Mouse (Mus musculus) CH12.LX (cell line): Measurements from ENCODE around the gene Lrrfip1. TPM values are rescaled to one million over a fixed set of nuclear protein-coding genes. Genes with fewer than 3 reads are reported as not detected.

ENCODE experiments used
- DNase-seq: peaks from one replicate; pipeline ENCODE4 v3.0.0-alpha.2; 2013; ENCODE audit errors: extremely low read depth
- H3K27ac ChIP-seq: 2 replicates; pipeline ENCODE4 v1.5.1; 2012; ENCODE audit warnings: low read depth, mild to moderate bottlenecking, control low read depth, moderate library complexity; ENCODE audit not compliant: insufficient read depth
- H3K27me3 ChIP-seq: replicated peaks from 2 replicates; pipeline ENCODE3; 2012; ENCODE audit warnings: inconsistent platforms
- H3K36me3 ChIP-seq, 2 experiments: replicated peaks in 1 of 2; 2 replicates each; pipeline versions ENCODE3 to v1.6.1; 2012; ENCODE audit warnings: inconsistent platforms in 1 of 2, low read length in 1 of 2, mild to moderate bottlenecking in 1 of 2, mixed read lengths in 1 of 2, moderate library complexity in 1 of 2; ENCODE audit not compliant: control insufficient read depth in 1 of 2, insufficient read depth in 1 of 2
- H3K4me1 ChIP-seq, 2 experiments: 2 replicates each; pipeline ENCODE4 v1.6.1; 2012; ENCODE audit warnings: inconsistent platforms in 1 of 2, moderate library complexity in 1 of 2; ENCODE audit not compliant: insufficient read depth in 2 of 2, control insufficient read depth in 1 of 2
- H3K4me2 ChIP-seq: 2 replicates; pipeline ENCODE4 v1.6.1; 2012; ENCODE audit warnings: low read depth, mild to moderate bottlenecking, control low read depth; ENCODE audit not compliant: poor library complexity, insufficient read depth, severe bottlenecking
- H3K4me3 ChIP-seq, 3 experiments: fragments of 150-350 bp in 1 of 3; sonication (generic) in 1 of 3; replicated peaks in 1 of 3; 2 replicates each; pipeline versions ENCODE3 to v1.5.1; 2011 to 2012; ENCODE audit warnings: low read depth in 2 of 3, low read length in 2 of 3, mild to moderate bottlenecking in 2 of 3, moderate library complexity in 2 of 3, control low read depth in 1 of 3, improper control_type of control experiment in 1 of 3, inconsistent platforms in 1 of 3, mixed read lengths in 1 of 3; ENCODE audit not compliant: poor library complexity in 1 of 3
- H3K79me2 ChIP-seq: replicated peaks from 2 replicates; pipeline ENCODE4 v1.6.1; 2012; ENCODE audit warnings: mild to moderate bottlenecking, moderate library complexity; ENCODE audit not compliant: control insufficient read depth, poor library complexity, insufficient read depth, severe bottlenecking; ENCODE audit errors: extremely low read depth
- H3K9ac ChIP-seq: 2 replicates; pipeline ENCODE4 v1.6.1; 2012; ENCODE audit warnings: low read depth, mild to moderate bottlenecking, control low read depth, moderate library complexity; ENCODE audit not compliant: insufficient read depth
- H3K9me3 ChIP-seq: replicated peaks from 2 replicates; pipeline ENCODE3; 2012; ENCODE audit warnings: low read length, inconsistent platforms, mixed read lengths
- CHD1 ChIP-seq: IDR thresholded peaks from 2 replicates; pipeline ENCODE4 v1.6.1; 2012; ENCODE audit warnings: low read depth, low read length, improper control_type of control experiment, inconsistent platforms
- CHD2 ChIP-seq: IDR thresholded peaks from 2 replicates; pipeline ENCODE4 v1.6.1; 2011; ENCODE audit warnings: low read length, improper control_type of control experiment
- CTCF ChIP-seq, 2 experiments: IDR thresholded peaks in 1 of 2; conservative IDR thresholded peaks in 1 of 2; 2 replicates each; pipeline ENCODE4 v1.5.1; 2011 to 2012; ENCODE audit warnings: low read depth in 2 of 2, low read length in 2 of 2, improper control_type of control experiment in 1 of 2, inconsistent platforms in 1 of 2, mild to moderate bottlenecking in 1 of 2, moderate library complexity in 1 of 2
- E2F4 ChIP-seq: IDR thresholded peaks from 2 replicates; pipeline ENCODE4 v1.6.1; 2011; ENCODE audit warnings: low read depth, low read length, improper control_type of control experiment; ENCODE audit not compliant: insufficient replicate concordance
- ELF1 ChIP-seq: IDR thresholded peaks from 2 replicates; pipeline ENCODE4 v1.6.1; 2014; ENCODE audit warnings: low read depth, mild to moderate bottlenecking, inconsistent platforms, low read length, improper control_type of control experiment
- ETS1 ChIP-seq: conservative IDR thresholded peaks from 2 replicates; pipeline ENCODE4 v1.6.1; 2012; ENCODE audit warnings: low read depth, mild to moderate bottlenecking, inconsistent platforms, low read length, improper control_type of control experiment, moderate library complexity
- GABPA ChIP-seq: IDR thresholded peaks from 2 replicates; pipeline ENCODE4 v1.6.1; 2012; ENCODE audit warnings: low read depth, low read length, improper control_type of control experiment, inconsistent platforms; ENCODE audit not compliant: insufficient replicate concordance
- HCFC1 ChIP-seq: IDR thresholded peaks from 2 replicates; pipeline ENCODE4 v1.6.1; 2012; ENCODE audit warnings: low read depth, mild to moderate bottlenecking, inconsistent platforms, low read length, improper control_type of control experiment
- JUN ChIP-seq: IDR thresholded peaks from 2 replicates; pipeline ENCODE4 v1.6.1; 2011; ENCODE audit warnings: low read depth, mild to moderate bottlenecking, low read length, improper control_type of control experiment, moderate library complexity; ENCODE audit not compliant: insufficient read depth
- KAT2A ChIP-seq: IDR thresholded peaks from 2 replicates; pipeline ENCODE4 v1.6.1; 2012; ENCODE audit warnings: low read length, improper control_type of control experiment, inconsistent platforms; ENCODE audit not compliant: insufficient replicate concordance
- MAFK ChIP-seq: IDR thresholded peaks from 2 replicates; pipeline ENCODE4 v1.6.1; 2011; ENCODE audit warnings: low read length, improper control_type of control experiment; ENCODE audit not compliant: insufficient replicate concordance
- MAX ChIP-seq: IDR thresholded peaks from 2 replicates; pipeline ENCODE4 v1.6.1; 2011; ENCODE audit warnings: low read length, improper control_type of control experiment
- MAZ ChIP-seq: IDR thresholded peaks from 2 replicates; pipeline ENCODE4 v1.6.1; 2012; ENCODE audit warnings: low read depth, mild to moderate bottlenecking, inconsistent platforms, low read length, improper control_type of control experiment, moderate library complexity
- MXI1 ChIP-seq: IDR thresholded peaks from 2 replicates; pipeline ENCODE4 v1.6.1; 2011; ENCODE audit warnings: mild to moderate bottlenecking, low read depth, low read length, improper control_type of control experiment
- MYC ChIP-seq: IDR thresholded peaks from 2 replicates; pipeline ENCODE4 v1.6.1; 2011; ENCODE audit warnings: low read depth, mild to moderate bottlenecking, improper control_type of control experiment, low read length
- NELFE ChIP-seq: IDR thresholded peaks from 2 replicates; pipeline ENCODE4 v1.6.1; 2011; ENCODE audit warnings: low read depth, low read length, improper control_type of control experiment
- PAX5 ChIP-seq: IDR thresholded peaks from 2 replicates; pipeline ENCODE4 v1.6.1; 2012; ENCODE audit warnings: low read length, inconsistent platforms, mixed read lengths
- POLR2A ChIP-seq: IDR thresholded peaks from 2 replicates; pipeline ENCODE4 v1.6.1; 2011; ENCODE audit warnings: low read depth, mild to moderate bottlenecking, improper control_type of control experiment, low read length
- RAD21 ChIP-seq: IDR thresholded peaks from 2 replicates; pipeline ENCODE4 v1.6.1; 2011; ENCODE audit warnings: low read depth, mild to moderate bottlenecking, low read length, improper control_type of control experiment, moderate library complexity
- RCOR1 ChIP-seq: conservative IDR thresholded peaks from 2 replicates; pipeline ENCODE4 v1.6.1; 2012; ENCODE audit warnings: low read depth, mild to moderate bottlenecking, inconsistent platforms, low read length, improper control_type of control experiment
- SMC3 ChIP-seq: IDR thresholded peaks from 2 replicates; pipeline ENCODE4 v1.6.1; 2011; ENCODE audit warnings: low read depth, low read length, improper control_type of control experiment
- TBP ChIP-seq: conservative IDR thresholded peaks from 2 replicates; pipeline ENCODE4 v1.6.1; 2011; ENCODE audit warnings: low read depth, low read length, improper control_type of control experiment
- TCF12 ChIP-seq: IDR thresholded peaks from 2 replicates; pipeline ENCODE4 v1.6.1; 2014; ENCODE audit warnings: low read depth, mild to moderate bottlenecking, inconsistent platforms, low read length, improper control_type of control experiment
- UBTF ChIP-seq: IDR thresholded peaks from 2 replicates; pipeline ENCODE4 v1.6.1; 2012; ENCODE audit warnings: low read depth, mild to moderate bottlenecking, inconsistent platforms, low read length, improper control_type of control experiment, moderate library complexity
- USF2 ChIP-seq: conservative IDR thresholded peaks from 2 replicates; pipeline ENCODE4 v1.6.1; 2011; ENCODE audit warnings: low read depth, low read length, improper control_type of control experiment
- ZC3H11A ChIP-seq: IDR thresholded peaks from 2 replicates; pipeline ENCODE4 v1.6.1; 2012; ENCODE audit warnings: low read depth, mild to moderate bottlenecking, inconsistent platforms, low read length, improper control_type of control experiment
- ZKSCAN1 ChIP-seq: IDR thresholded peaks from 2 replicates; pipeline ENCODE4 v1.6.1; 2012; ENCODE audit warnings: low read depth, inconsistent platforms, low read length, improper control_type of control experiment, borderline replicate concordance
- ZMIZ1 ChIP-seq: IDR thresholded peaks from 2 replicates; pipeline ENCODE4 v1.6.1; 2012; ENCODE audit warnings: low read depth, mild to moderate bottlenecking, inconsistent platforms, low read length, improper control_type of control experiment
- ZNF384 ChIP-seq: IDR thresholded peaks from 2 replicates; pipeline ENCODE4 v1.6.1; 2012; ENCODE audit warnings: low read depth, low read length, improper control_type of control experiment, inconsistent platforms
- dilution Hi-C: fragments of 300-500 bp; cut with MboI; formaldehyde crosslinking; loops from 2 replicates; pipeline ENCODE4 v1.14.3; 2020; ENCODE audit warnings: low sequenced_read_pairs; ENCODE audit not compliant: extremely low pct_unique_long_range_greater_than_20kb, extremely low pct_ligation_motif_present
- in situ Hi-C: fragments of 300-500 bp; cut with MboI; formaldehyde crosslinking; loops from 3 replicates; pipeline ENCODE4 v1.14.3; 2019; ENCODE audit warnings: low sequenced_read_pairs, low pct_ligation_motif_present, low pct_unique_long_range_greater_than_20kb, mixed read lengths
- polyA plus RNA-seq: library from polyadenylated mRNA; unstranded; fragments of >175 nt; gene quantifications from 2 replicates; pipeline ENCODE4 v1.2.1, GENCODE M21; 2012; ENCODE audit warnings: low read depth; ENCODE audit not compliant: insufficient read length
- total RNA-seq, 2 experiments: library from RNA; depleted of rRNA; stranded (reverse); fragments of 300-350 nt in 1 of 2; fragments of >200 nt in 1 of 2; gene quantifications; 2 replicates each; pipeline ENCODE4 v1.2.3; 2012 to 2014

Lrrfip1 gene
- total RNA-seq (2012; rRNA removed) (19.1 and 22.8 TPM in 2 replicates), total RNA-seq (2014; rRNA removed) (16.9 and 17.2 TPM in 2 replicates), polyA plus RNA-seq (30.5 and 31.7 TPM in 2 replicates)

- TF ChIP-seq MAFK (no peak), SMC3 (no peak), RCOR1 (no peak), USF2 (no peak), PAX5 (no peak), CHD1 (no peak), ZC3H11A (no peak), CHD2 (no peak), ZMIZ1 (no peak), GABPA (no peak), E2F4 (no peak), ZKSCAN1 (no peak), CTCF (conservative IDR thresholded peaks at IDR 0.05 in 1 of 2, IDR thresholded peaks at IDR 0.05 in 1 of 2; ENCODE audit: low read depth in 2 of 2, low read length in 2 of 2) (no peak), ELF1 (no peak), MXI1 (no peak), POLR2A (no peak), MAX (no peak), MAZ (no peak), ETS1 (no peak)
- Histone ChIP-seq H3K9me3 (peaks cover 15% of the 10 kb centered on the region), H3K27me3 (peaks cover 52% of the 10 kb centered on the region), H3K4me3 (peak within 1 kb of the TSS in 1 of 3 experiments; percentile 40), H3K27ac (no peak within 1 kb of the TSS), H3K4me2 (no peak within 1 kb of the TSS), H3K36me3 (no peaks in the 10 kb centered on the region), H3K79me2 (no peaks in the 10 kb centered on the region), H3K9ac (no peak within 1 kb of the TSS), H3K4me1 (no peaks in the 10 kb centered on the region)
- dilution Hi-C loops (no loop called here), in situ Hi-C loops (no loop called here)
- DNase-seq = no peak
Measured at GRCm38 (mm10) chr1:90998268-90998890, at the start of gene Lrrfip1. Lrrfip1 (plus strand) TSS chr1:90998737.

DNA sequence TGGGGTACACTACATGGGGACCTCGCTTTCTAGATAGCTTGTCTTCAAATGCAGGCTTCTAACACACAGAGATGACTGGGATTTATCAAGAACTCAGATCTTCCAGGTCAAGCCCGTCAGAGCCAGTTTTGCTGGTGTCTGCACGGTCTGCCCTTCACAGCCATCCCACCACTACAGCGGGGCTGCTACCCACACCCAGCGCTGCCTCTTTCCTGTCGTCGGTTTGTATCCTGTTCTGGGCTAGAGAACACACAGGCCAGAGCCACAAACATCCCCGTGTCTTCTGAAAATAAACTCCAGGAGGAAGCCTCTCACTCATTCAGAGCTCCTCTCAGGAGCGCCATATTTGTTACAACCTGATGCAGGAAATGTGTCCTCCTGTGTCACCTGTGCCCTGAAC is 49.2 kb upstream of the Lrrfip1 start:
- no peaks in the 10 kb centered on the region for H3K79me2 ChIP-seq
- no peaks in the 10 kb centered on the region for H3K36me3 ChIP-seq
- dilution Hi-C loops (no loop called here), in situ Hi-C loops (no loop called here)
- no peak for DNase-seq
- H3K4me3 ChIP-seq = no peak overlapping the region
- H3K9me3 ChIP-seq = no peaks in the 10 kb centered on the region
- no peak for TF ChIP-seq KAT2A
- TF ChIP-seq HCFC1 = no peak
- no peak for TF ChIP-seq MAX
- no peak for TF ChIP-seq ZMIZ1
- no peak for TF ChIP-seq NELFE
- TF ChIP-seq GABPA = no peak
- TF ChIP-seq UBTF = no peak
- TF ChIP-seq TCF12 = no peak
- TF ChIP-seq JUN = no peak
- TF ChIP-seq TBP = no peak
- no peak for TF ChIP-seq RAD21
- TF ChIP-seq ZNF384 = no peak
- TF ChIP-seq MYC = no peak
- TF ChIP-seq SMC3 = no peak
- no peak for TF ChIP-seq POLR2A
- TF ChIP-seq, all 38 proteins: peak for 0
- Histone ChIP-seq H3K9ac (no peak overlapping the region), H3K27me3 (peaks cover 78% of the 10 kb centered on the region), H3K4me2 (no peak overlapping the region), H3K27ac (no peak overlapping the region), H3K4me1 (no peaks in the 10 kb centered on the region)
